Mouse (Mus musculus) cerebellum, postnatal 36 days (tissue): Measurements from ENCODE around the gene Ofcc1.

Experiments used
- DNase-seq, 2 experiments: peaks; one replicate each; pipeline ENCODE4 v3.0.0; 2021 to 2022; ENCODE audit warnings: mixed read lengths in 2 of 2

Ofcc1 gene

DNA sequence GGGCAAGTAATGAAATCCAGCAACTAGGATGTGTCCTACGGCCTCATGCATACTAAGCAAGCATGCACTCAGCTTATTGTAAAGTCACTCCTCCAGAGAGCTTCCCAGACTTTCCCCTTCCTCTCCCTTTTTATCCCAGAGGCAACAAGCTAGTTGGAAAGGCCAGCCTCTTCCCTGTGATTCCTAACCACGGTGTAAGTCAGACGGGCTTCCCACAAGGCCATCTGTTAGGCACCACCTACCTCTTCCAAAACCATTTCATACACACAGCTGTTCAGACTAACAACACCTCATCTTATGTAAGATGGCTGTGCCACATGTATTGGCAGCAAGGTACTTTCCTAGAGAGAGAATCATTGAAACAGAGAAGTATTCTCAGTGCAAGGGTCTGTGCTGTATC, 124.9 kb downstream of the Ofcc1 start:
- DNase-seq, result no peak

DNA sequence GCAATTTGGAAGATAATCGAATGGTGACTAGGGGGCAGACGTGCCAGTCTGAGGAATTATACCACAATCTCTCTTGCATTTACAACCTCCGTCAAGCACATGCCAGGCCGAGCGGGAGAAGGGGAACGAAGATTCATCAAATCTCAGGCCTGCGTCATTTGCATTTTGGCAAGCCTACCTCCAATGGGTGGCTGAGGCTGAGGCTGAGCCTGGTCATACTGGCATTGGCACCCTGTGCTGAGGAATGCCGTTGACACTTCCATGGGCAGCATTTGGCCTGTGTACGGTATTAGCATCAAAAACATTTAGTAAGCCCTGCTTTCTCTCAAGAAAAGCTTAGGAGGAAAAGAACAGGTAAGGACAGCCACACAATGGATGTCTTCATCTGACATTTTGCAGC, 152.9 kb downstream of the Ofcc1 start:
- DNase-seq, result no peak

DNA sequence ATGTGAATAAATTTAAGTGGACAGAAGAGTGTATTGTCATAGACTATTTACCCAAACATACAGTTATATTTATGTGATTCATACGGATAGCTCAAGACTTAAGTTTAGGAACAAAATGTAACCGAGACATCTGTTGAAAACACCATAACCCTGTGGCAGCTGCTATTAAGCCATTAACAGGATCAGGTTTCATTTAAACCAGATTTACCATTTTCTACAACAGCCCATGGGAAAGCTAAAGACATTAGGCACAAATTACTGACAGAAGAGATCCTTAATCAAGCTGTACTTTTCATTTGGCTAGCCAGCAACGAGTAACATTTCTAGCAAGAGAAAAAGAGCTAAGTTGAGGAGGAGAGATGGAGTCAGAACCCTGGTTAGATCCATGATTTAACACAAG, 179.5 kb downstream of the Ofcc1 start:
- DNase-seq, result no peak

DNA sequence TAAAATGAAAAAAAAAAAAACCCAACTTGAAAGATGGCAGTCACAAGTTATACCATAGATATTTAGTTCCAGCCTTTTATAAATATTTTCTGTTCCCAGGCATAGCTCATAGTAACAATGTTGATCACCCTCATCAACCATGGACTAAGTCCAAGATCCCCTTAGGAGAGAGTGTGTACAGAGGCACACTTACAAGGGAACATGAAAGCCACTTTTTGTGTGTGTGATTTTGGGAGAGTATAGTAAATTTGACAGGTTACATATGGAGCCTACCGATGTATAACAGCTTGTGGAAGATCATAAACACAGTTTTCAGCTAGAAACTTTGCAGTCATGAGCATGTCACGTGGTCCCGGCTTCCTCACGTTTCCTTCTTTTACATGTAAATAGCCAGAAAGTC, 189.5 kb downstream of the Ofcc1 start:
- no peak for DNase-seq

DNA sequence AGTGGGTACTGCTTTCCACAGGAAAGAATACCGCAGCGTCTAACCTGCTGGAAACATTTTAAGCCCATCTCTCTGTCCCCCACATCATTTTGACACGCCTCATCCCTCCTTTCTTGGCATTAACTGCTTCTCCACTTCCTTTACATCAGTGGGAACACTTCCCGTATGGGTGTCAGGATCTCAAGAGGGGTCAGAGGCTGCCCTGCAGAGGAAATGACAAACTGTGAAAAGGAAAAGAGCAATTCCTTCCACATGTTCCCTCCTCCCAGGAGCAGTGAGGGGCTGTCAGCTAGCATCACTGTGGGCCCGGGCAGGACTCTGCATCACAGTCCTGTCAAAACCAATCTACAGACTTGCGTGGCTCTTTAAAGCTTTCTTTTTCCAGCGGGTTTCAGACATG, 193.4 kb downstream of the Ofcc1 start:
- no peak for DNase-seq

DNA sequence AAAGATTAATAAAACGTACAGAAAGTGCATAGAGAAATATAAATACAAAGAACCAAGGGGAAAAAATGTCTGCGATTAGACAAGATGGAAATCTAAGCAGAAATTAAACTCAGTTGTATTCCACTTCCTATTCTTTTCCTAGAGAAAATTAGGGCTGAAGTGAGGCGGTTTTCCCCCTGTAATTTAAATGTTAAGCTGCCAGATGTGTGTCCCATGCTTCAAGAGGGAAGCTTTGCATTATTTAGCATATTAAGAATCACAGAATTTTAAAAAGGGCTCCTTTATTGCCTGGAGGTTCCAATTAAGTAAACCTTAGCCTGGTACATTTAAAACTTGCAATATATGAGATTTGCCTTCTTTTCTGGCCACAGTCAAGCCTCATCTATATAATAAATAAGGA, 205.8 kb downstream of the Ofcc1 start:
- no peak for DNase-seq

DNA sequence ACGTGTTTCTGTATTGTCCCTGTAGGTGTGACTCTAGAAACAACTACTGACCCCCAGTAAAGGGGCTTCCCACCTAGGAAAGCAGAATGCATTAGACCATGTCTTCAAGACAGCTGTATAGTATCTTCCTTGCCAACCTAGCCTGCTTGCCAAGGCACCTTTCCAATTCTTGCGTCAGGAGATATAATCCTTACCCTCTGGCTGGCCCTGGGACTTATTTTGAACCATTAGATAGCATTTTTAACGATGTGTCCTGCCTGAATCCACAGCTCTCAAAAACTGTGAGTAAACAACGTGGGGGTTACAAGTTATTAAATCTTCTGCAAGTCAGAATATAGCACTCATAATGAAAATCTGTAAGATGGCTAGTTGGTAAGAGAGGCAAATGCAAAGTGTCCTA, 221.3 kb downstream of the Ofcc1 start:
- no peak for DNase-seq

DNA sequence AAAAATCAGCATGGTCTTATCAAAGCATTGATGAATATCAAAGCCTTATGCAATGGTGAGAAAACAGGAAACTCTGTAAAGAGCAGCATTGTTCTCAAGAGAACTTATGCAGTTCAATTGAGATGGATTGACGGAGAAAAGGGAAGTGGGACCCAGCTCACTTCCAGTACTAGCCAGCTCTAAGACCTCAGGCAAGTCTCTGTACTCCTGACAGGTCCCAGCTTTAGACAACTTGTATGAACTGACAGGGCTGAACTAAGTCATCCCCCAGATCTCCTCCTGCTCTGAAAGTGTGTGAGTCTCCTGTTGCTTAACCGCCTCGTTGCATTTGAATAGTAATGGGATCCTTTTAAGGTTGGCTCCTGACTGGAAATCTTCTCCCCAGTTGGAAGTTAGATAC, 225.2 kb downstream of the Ofcc1 start:
- DNase-seq, result no peak

DNA sequence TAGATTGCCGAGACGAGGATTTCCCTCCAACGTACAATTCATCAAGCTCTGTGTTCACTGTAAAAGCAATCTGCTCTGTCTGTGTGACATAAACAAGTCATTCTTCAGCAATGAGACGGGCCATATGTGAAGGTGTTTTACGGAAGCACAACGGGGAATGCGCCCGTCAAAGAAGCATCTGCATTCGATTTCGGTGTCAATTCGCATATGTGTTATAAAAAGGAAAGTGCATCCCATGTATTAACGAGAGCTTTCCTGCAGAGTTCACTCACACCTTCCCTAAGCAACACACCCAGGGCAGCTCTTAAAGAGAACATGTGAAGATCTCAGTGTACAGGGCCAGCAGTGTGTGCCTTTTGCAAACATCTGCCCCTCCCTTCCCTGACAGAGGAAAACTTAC, 225.6 kb downstream of the Ofcc1 start:
- DNase-seq, result no peak

DNA sequence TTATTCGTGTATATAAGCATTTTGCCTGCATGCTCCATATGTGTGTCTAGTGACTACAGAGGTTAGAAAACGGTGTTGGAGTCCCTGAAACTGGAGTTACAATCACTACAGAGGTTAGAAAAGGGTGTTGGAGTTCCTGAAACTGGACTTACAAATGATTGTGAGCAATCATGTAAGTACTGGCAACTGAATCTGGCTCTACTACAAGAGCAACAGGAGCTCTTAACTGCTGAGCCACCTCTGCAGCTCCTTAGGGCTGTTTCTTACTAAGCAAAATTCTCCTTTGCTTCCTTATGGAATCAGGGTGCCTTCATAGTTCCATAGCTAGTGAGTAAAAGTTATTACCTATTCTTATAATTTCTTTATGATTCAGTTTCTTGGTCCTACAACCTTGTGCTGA, 237.4 kb downstream of the Ofcc1 start:
- no peak for DNase-seq

DNA sequence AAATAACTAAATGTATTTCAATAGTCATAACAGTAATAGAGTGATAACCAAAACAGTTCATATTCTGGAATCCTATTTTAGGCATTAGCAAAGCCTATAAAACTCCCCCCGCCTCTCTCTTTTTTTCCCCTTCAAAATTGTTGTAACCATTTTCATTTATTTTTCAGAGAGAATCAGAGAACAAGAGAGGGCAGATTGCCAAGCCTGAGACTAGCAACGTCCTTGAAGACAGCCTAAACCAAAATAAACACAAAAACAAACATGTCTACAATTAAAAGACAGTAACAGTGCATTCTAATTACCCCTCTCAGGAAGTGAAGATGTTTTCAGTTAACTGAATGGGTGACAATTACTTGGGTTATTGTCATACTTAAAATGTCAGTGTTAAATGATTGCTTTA, 248.9 kb downstream of the Ofcc1 start:
- DNase-seq, result no peak

DNA sequence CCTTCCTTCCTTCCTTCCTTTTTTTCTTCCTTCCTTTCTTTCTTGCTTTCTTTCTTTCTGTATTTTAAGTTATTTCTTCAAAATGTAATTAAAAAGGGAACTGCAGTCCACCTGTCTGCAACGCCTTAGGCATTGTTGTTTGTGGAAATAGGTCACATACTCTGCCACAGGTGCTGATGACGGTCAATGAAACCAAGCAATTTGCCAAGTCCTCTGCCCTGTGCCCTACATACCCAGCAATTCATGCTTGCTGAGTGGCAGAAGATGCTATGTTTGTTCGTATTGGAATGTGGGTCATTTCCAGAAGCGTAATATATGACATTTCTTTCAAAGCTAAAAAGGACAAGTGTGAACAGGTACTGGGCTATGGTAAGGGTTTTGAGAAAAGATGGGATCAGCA, 285.0 kb downstream of the Ofcc1 start:
- DNase-seq, result peak; percentile 41 to 44

DNA sequence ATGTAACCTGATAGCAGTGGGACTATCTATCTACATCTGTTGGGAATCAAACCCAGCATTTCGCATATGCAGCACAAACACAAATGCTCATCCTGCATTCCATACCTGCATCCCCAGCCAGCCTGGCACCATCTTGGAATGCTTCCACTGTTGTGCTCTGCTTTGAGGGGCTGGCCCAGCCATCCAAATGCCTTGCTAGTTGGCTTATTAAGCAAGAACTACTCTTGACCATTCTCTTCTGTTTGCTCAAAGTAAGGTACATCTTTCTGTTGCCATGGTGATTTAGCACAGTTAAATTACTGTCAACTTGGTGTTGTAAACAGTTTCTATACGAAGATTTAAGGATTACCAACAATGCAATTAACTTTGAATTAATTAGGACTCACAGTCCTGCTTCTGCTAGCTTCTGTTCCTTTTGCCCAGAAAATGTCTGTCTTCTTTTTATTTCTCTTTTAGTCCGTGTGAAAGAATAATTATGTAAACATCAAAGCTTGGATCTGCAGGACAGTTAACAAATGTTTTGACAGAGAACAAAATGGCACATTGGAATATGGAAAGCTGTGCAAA, 286.3 kb downstream of the Ofcc1 start:
- DNase-seq, result no peak

DNA sequence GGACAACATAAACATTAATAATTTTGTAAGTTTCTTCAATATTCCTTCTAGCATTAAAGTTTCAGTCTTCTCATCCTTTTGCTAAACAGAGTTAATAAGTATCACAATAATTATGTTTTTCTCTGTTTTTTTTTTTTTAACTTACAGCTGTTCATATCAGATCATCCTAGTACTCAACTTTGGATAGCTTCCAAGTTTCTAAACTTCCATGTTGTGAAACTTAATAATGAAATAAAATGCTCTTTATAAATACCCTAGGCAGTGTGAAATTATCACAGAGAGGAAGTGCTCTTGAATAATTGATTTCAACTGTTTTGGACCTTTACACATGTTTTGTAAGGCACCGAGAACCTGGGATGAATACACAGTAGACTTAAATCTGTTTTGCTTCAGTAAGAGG, 291.2 kb downstream of the Ofcc1 start:
- no peak for DNase-seq

DNA sequence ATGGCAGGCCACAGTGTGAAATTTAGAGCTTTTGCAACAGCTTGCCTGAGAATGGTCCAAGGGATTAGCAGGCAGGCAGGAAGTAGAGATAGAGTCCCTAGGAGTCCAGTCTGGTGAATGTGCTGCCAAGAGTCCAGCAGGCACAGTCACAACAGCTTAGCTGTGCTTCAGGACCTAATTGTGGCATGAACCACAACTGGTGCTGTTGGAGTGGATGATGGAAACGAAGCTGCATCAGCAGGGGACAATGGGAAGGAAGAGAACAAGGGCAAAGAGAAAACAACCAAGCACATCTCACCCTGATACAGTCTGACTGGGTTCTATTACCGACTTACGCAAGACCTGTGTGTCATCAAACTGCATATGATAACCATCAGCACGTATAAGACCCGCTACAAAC, 300.0 kb downstream of the Ofcc1 start:
- DNase-seq, result peak; percentile 70 to 78

DNA sequence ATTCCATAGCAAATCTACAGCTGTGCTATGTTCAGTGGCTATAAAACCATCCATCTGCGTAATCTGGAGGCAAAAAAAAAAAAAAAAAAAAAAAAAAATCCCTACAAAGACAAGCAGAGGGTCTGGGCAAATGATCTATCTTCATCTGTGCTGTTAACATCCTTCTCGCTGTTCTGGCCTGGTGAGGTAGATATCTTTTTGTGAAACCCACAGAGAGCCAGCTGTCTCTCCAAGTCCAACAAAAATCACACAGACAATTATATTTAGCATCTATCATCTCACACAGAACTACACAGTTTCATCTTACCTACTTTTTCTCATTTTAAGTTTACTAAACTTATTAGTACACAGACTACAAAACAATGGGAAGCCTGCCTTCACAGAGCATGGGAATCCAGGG, 323.4 kb downstream of the Ofcc1 start:
- DNase-seq, result no peak

DNA sequence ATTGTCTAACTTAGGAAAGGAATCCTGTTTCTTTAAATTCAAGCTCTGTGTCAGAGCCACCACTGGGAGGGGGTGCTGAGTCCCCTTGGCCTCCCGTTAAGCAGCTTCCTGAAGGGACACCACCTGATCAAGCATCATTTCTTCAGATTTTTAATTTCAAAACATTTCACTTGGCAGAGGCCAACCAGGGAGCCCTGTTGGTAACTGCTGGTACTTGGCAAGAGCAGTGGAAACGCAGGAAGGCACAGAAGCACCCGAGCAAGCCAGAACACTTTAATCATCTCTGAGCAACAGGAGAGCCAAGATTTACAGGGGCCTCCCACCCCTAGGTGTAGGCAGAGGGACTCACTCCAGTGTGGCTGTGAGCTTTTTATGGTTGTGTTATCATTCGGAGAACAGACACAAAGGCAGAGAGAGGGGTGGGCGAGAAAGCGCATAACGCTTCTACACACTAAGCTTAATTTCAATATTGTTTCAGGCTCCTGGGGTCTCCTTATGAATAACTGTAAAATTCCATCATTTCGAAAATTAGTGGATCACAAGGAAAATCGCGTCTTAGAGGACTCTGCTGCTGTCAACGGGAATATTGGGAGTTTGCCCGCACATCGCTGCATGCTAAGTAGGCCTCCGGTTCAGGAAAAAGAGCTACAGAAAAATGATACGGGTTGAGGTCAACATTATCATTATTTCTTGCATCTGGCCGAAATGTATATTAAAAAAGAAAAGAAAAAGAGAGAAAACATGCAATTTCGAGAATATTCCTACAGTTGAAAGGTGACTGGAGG, 324.1 kb downstream of the Ofcc1 start:
- peak; percentile 71 to 79 for DNase-seq

DNA sequence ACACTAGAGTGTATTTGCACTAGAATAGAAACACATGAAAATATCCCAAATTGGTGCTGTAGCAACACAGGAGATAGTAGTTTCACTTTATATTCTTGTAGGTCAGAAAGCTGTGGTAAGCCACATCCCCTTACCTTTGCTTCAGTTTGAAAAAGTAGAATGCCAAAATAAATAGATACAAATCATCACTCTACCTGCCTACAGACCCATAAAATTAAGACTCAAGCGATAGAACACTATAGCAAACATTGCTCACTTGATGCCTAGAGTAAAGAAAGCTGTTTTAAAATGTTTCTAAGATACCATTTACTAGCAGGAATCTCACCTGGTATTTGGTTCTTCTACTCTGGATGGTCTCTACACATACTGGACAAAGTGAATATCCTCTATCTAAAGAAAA, 331.8 kb downstream of the Ofcc1 start:
- no peak for DNase-seq

DNA sequence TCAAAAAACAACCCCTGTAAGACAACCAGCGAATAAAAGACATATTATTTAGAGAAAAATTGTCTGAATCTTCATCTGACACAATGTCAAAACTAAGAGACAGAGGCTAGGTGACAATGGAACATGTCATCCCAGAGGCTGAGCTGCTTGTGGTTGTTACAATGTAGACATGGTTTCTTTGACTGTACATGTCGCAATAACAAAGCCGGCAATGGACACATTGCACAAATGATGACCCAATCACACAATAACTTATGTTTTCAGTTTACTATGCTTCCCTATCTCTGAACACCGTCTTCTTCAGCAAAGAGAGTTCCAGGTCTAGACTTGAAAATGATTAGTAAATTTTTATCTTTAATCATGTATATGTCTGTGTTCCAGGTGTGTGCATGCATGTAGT, 332.4 kb downstream of the Ofcc1 start:
- no peak for DNase-seq

DNA sequence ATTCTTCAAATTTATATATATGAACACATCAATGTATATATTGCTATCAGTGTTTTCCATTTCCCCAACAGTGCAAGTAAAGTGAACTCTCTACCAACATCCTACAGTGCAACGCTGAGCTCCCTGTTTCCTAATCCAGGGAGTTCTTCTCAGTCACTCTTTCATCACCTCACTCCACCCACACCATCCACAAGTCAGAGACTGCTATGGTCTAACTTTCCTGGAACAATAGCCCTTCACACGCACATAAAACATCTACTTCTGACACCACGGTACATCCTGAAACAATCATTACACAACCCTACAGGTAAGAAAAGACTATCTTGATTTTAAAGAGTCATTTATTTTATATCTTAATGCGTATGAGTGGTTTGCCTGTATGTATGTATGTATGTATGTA, 335.4 kb downstream of the Ofcc1 start:
- no peak for DNase-seq

DNA sequence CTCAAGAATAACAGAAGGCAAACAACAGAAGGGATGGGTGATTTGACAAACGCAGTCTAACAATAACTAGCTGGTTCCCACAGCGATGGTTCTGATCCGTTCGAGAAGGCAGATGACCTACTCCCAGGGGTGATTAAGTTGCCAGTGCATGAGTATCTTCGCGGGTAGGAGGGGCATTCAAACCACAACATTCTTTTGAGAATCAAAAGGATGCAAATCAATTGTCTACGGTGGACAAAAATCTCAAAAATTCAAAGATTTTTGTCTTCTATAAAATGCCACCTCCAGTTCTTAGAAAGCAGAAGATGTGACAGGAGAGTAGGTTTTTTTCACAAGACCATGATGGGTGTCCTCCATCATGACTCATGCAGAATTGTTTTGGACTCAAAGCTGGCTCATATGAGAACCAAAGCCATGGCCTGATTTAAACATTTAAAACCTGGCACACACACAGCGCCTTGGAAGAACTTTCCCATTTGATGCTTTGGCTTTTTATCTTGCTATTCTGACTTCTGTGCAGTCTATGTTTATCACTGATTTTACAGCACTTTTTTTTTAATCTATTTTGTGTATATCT, 338.0 kb downstream of the Ofcc1 start:
- DNase-seq, result no peak

DNA sequence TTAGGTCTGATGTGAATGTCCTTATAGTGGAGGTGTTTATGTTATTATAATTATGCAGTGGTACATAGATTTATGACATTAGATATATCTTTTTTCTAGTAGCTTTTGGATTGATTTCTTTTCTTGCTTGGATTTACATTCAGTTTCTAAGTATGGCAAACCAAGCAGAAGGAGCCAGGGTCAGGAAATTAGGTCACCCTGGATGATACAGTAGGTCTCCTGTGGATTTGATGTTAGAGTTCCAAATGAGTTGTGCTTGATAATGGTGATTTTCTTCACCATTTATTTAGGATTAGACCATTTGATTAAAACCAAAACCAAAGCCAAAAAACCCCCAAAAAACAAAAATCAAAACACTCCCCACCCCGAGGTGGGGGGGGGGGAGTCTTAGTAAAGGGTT, 338.6 kb downstream of the Ofcc1 start:
- no peak for DNase-seq

DNA sequence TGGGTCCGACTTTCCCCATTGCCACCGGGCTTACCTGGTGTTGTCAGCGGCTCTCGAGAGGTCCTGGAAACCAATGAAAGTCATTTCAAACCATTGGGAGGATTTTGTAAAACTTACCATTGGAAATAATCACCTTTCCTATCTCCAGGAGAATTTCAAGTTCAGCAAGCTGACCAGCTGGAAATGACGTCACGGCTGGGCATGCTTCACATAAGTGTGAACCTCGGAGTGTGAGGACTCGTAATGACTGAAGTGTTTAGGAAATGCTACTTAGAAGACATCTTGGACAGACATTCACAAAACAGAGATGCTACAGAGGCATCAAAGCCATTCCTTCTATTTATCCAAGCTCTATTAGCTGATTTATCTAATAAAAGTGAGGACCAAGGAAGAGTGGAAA, 361.0 kb downstream of the Ofcc1 start:
- no peak for DNase-seq

DNA sequence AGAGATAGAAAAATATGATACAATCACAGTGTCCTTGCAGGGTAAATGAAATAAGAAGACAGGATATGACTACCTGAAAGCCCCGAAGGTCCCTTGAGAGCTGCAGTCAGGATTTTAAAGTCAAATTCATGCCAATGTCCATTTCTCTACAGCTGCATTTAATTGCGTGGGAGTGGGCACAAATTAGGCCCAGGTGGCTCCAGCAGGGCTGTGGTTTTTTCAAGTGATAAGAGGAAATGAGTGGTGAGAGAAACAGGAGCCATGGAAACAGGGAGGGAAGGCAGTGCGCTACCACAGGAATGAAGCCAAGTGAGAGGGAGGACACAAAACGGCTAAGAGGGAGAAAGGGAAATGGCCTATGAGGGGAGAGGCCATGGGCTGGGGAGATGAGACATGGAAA, 363.3 kb downstream of the Ofcc1 start:
- no peak for DNase-seq
